Mouse (Mus musculus): ENCODE results near the gene Bahcc1. TPM values are rescaled to one million over a fixed set of nuclear protein-coding genes. Genes with fewer than 3 reads are reported as not detected.

Bahcc1 gene
- total RNA-seq (2015; ENCODE audit: low replicate concordance): 2.5 and 2.9 TPM in 2 replicates
- 1.4 TPM in 2 replicates for total RNA-seq (2017; ENCODE audit: low replicate concordance)

DNA sequence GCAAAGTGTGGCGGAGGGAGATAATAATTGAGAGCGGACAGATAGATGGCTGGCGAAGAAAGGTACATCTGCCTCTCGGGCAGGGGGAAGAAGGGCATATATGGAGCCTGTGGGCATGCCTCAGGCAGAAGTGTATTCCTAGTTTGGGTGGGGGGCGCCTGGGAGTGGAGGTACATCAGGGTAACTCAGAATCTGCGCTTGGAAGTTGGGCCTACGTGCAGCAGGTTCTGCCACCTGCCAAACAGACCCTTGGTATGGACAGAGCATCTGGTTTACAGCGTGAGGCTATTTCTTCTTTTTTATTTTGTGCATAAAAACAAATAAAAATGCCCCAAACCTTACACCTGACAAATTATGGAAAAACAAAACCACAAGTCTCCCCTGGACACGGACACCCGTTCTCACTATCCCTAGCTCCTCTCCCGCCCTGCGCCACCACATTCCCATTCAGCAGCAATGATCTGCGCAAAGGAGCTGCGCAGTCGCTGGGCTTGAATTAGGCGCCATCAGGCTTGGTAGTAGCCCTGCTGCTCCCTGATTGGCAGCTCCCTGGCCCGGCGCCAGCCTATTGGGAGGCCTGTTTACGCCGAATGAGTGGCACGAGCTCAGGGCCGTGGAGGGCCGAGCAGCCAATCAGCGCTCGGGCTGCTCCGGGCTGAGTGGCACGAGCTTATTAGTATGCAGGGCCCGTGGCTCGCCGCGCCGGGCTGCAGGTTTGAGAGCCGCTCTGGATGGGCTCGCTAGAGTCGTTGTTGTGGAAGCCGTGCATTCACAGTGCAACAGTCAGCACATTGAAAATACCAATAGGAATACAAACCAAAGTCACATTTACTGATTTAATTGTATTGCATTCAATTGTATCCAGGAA, at the start of gene Bahcc1:
Bahcc1 (plus strand) TSS at position 718 of the 868 bp plus-strand sequence.
- peak; percentile 90 for ATAC-seq (replicated peaks; ENCODE audit: low FRiP score, poor library complexity, severe bottlenecking)

DNA sequence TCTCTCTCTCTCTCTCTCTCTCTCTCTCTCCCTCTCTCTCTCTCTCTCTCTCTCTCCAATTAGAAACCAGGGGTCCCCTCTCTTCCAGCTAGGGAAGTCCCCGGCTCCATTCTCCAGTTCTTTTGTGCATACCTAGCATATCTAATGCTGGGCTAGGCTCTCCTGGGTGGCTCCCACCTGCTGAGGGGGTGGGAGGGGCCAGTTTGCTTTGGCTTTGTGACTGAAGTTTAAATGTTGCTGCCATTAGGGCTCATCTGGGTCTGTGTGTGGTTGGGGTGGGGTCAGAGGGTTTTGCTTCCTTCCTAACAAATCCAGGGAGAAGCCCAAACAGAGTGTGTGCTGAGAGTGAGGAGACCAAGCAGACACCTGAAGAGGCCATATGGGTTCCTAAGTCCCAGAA, 49.6 kb upstream of the Bahcc1 start:
- no peak for ATAC-seq (replicated peaks; ENCODE audit: low FRiP score, poor library complexity, severe bottlenecking)

DNA sequence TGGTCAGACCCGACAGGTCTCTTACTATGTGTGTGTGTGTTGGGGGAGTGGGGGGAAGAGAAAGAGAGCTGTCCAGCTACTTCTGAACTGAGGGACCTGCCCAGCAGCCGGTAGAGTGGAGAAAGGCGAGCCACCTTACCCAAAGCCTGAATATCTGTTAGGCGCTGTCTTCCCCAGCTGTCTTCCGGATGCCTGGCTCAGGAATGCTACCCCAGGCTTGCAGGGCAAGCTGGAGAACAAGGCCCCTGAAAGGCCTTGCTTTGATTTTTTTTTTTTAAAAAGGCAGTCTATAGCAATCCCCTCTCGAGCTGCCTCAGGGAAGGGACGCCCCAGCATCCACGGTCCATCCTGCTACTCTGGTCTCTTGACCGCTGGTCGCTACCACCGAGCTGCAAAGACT, 49.0 kb upstream of the Bahcc1 start:
- no peak for ATAC-seq (replicated peaks; ENCODE audit: low FRiP score, poor library complexity, severe bottlenecking)

DNA sequence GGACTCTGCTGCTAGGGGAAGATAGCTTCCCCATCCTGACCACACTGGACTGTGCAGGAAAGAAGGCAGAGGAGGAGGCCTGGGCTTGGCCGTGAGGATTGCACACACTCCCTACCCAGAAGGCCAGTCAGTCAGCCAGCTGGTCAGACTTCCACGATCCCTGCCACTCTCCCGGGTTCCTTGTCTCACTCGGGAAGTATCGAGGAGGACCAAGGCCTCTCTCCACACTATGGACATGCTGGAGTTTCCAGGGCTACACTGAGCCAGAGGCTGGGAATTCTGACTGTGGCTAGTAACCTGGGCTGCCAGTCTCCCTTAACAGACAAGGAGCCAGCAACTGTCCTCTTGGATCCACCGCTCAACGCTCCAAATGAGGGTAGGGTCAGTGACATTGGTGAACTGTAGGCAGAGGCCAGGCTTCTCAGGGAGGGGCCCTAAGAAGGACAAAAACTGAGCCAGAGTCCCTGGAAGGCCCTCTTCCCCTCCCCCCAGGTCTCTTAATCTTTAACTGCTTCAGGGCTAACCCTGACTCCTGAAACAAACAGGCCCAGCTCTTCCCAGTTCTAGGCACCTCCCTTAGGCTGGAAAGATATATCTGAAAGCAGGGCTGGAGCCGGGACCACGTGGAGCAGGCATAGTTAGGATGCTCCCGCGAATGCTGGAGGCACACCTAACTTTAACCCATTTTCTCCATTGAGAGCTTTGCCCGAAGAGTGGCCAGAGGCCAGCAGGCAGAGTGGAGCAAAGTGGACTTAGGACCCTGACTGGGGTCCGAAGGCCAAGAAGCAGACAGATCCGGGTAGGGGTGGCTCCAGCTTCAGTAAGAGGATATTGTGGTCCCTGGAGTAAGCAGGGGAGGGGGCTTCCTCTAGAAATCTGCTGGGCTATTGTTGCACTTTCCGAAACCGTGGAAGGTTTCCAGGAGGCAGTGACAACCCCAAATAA, 48.1 kb upstream of the Bahcc1 start:
- no peak for ATAC-seq (replicated peaks; ENCODE audit: low FRiP score, poor library complexity, severe bottlenecking)

DNA sequence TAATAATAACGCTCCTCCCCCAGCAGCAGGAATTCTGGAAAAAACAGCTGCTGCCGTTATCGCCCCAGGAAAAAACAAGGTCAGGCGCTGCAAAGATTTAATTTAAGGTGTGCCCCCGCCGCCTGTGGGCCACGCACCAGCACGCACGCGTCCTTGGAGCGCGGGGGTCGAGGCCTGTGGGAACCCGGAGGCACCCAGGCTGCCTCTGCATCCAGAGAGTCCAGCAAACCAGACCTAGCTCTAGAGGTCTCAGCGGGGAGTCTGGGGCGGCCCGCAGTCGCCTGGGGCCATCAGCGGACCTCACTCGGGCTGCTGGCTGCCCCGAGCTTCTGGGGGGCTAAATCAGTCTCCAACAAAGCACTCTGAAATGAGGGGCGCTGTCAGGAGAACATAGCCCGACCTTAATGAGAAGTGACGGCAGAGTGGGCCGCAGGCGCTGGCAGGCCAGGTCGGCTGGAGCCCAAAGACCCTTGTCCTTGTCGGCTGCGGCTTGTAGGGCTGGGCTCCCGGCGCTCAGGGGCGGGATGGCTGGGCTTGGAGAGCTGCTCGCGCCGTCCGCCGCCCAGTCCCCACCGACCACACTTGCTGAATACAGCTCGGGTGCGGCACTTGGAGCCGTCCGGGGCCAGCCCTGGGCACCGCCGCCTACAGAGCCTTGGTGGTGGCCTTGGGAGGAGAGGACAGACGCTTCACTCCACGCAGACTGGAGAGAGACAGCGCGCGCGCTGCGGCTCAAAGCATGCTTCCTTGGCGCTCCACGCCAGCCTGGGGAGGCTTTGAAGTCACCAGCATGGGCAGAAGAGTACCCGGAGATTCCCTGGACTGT, 47.2 kb upstream of the Bahcc1 start:
- no peak for ATAC-seq (replicated peaks; ENCODE audit: low FRiP score, poor library complexity, severe bottlenecking)

DNA sequence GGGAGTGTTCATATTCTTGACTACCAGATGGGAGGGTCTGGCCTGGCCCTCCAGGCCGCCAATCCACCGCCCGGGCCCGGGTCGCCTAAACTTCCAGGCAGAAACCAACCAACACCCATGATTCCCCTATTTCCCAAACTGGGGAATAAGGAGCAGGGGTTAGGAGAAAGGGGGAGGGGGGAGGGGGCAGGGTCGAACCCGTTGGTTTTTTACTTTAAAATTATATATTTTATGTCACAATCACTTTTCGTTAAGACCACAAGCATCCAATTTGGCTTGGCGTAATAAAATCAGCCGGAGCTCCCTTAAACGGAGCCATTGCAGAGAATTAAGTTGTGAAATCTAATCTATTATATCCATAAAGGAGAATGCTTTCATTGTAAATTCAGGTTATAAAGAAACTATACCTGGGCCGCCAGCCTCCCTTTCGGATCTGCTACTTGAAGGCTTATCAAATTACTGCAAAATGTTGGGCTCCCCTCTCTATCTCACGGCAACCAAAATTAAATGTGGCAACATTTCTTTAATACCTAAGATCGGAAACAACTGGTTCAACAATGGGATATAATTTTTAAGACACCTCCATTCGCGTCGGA, 46.5 kb upstream of the Bahcc1 start:
- ATAC-seq (replicated peaks; ENCODE audit: low FRiP score, poor library complexity, severe bottlenecking): no peak

DNA sequence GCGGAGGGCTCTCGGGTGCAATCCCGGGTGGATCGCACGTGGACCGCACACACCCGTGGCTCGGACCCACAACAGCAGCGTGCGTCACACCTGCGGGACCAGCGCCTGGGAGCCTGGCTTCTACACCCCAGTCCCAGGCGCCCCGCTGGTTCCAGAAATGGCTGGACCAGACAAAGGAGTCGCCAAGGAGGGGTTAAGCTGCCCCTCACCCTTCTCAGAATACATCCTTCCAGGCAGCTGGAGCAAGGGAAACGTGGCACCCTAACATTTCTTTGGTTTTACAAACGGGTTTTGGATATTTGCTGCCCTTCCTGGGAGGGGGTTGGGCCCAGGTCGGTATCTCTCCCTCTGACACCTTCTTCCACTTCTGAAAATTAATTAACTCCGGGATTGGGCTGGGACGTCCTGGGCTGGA, 45.9 kb upstream of the Bahcc1 start:
- ATAC-seq (replicated peaks; ENCODE audit: low FRiP score, poor library complexity, severe bottlenecking): no peak

DNA sequence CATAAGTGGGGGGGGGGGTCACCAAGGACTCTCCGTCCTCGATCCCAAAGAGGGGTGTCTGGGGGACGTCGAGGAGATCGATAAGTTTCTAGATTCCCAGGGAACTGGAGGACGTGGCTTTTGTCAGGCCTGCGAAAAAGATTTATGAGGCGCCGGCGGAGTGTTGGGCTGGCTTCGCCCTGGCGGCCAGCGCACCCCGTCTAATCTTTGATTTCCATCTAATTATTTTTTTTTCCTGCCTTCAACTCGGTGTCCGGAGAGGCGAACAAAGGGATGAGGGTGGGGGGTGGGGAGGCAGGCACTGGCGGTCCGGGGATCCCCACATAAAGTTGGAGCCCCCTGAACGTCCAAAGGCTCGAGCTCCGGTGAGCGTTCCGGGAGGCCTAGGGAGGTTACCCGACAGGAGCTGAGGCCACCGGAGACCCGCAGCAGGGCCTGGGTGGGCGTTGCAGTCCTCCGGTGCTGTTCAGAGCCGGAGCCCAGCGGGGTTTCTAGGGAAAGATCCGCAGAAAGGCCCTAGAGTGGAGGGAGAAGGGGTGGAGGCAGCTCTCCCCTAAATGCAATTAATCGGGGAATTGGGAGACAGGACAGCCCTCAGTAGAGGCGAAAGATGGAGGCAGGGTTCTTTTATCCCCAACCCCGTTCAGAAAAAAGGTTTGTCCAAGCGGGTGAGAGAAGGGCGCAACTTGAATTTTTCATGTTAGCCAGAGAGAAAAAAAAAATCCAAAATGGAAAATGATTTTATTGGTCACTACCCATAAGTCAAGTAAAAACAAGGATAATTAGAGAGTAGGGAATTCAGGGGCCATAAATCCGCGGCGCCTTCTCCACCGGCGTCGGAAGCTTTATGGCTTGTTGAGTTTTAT, 45.3 kb upstream of the Bahcc1 start:
- ATAC-seq (replicated peaks; ENCODE audit: low FRiP score, poor library complexity, severe bottlenecking): no peak

DNA sequence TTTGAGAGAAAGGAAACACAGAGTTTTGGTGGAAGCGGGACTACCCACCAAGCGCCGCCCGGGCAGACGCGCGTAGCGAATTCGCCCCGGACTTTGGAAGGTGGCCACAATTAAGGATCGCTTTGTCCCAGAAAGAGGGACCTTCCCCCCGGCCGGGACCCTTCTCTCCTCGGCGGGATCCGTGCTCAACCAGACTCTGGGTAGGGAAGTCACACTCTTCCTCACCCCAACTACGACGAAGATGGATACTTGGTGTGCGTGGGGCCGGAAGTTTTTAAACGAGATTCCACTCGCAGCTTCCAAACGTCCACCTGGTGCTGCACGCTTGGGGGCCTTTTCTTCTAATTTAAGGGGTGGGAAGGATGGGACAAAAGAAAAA, 44.7 kb upstream of the Bahcc1 start:
- ATAC-seq (replicated peaks; ENCODE audit: low FRiP score, poor library complexity, severe bottlenecking): no peak

DNA sequence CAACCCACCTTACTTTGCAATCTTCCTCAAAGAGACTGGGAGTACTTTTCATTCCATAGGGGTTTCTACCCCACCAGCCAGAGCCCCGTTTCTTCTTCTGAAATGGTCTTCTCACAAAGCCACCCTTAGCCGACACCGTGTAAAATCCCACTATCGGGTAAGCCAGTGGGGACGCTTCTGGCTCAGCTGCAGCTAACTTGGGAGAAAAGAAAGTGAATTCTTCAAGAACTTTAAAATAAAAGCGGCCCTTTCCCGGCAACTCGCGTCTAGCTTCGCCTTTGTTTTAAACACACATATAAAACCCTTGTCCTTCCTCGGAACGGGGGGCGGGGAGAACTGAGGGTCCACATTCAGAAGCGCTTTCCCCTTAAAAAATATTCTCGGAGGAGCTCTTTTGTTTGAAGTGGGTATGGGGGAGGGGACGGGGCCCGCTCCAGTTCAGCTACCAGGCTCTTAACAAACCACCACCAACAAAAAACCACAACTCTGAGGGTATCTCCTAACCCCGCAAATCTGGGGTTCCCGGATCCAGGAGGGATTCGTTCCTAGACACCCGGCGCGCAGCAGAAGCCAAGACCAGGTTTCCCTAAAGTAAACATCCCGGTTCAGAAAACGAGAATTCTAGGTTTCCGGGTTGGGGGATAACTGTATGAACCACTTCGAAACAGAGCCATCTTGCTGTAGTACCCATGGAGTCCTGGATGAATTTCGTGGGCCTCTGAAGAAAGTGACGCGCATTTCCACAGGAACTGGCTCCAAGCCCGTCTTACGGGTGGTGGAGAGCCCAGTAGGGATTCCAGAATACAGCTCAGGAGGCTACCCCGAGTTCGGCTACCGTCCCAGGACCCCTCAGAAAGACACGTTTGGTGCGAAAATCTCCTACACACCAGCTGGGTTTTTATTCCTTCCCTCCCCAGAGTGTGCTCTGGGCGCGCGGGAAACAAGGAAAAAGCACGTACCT, 44.0 kb upstream of the Bahcc1 start:
- ATAC-seq (replicated peaks; ENCODE audit: low FRiP score, poor library complexity, severe bottlenecking): no peak

DNA sequence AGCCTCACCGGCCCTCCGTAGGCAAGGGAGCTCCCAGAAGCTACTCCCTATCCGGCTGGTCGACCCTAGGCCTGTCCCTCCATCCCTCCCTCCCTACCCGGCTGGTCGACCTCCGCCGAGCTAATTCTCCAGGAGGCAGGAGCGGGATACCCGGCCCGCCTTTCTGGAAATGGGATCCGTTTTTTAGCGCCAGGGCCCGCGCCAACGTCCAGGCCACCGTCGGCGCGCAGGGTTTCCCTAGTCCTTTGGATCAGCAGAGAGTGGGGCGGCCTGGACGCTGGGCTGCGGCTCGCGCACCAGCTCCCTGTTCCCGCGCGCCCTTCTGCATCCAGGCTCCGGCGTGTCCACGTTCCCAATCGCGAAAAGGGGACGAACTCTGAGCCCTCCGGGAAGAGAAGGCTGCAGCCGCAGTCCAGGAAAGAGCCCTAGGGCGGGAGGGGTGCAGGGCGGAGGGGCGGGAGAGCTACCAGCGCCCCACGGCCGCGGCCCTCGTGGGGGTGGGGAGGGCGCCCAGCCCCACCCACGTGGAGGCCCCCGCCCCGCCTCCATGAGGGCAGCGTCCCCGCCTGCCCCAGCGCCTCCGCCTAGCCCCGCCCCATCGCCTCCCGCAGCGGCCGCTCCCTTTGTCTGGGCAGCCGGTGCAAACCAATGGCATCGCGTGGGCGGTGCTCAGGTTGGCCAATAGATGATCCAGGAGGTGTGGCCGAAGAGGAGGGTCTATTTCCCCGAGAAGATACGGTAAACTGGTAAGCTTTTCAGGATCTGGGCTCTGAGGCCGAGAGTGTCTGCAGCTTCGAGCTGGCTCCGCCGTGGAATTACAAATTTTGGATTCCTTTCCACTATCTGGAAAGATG, 43.1 kb upstream of the Bahcc1 start:
- ATAC-seq (replicated peaks; ENCODE audit: low FRiP score, poor library complexity, severe bottlenecking): peak; percentile 88

DNA sequence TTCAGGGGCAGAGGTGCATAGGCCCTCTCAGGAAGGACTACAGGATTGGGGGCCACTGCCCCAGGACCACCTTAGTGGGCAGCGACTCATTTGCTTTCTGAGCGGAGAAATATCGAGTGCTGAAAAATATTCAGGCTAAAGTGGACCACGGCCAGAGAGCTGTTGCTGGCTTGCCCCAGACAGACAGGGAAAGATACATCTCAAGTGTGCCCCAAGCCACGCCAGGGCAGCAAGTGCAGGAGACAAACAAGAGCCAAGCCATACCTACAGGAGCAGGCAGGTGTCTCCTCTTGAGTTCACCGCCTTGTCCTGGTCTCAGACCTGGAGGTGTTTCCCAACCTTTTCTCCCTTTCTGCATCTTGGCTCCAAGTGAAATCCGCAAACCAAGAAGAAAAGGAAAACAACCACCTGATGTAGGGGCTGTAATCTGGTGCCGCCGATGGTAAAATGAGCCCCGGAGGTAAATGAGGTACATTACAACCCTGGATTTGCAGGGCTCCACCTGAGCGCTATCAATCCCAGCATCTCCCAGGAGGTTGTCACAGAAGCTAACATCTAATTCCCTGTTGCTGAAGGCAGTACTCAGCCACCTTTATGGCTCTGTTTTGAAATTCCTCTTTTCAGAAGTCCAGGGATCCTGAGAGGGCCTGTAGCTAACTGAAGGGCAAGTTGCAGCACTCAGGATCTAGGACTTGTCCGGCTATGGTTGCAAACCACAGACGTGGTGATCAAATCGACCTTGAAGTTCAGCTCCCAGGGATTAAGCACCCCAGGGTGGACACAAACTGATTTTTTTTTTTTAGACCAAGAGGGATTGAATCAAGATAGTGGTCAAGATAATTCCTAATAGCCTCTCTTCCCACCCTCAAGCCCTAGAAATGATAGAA, 42.0 kb upstream of the Bahcc1 start:
- ATAC-seq (replicated peaks; ENCODE audit: low FRiP score, poor library complexity, severe bottlenecking): no peak

DNA sequence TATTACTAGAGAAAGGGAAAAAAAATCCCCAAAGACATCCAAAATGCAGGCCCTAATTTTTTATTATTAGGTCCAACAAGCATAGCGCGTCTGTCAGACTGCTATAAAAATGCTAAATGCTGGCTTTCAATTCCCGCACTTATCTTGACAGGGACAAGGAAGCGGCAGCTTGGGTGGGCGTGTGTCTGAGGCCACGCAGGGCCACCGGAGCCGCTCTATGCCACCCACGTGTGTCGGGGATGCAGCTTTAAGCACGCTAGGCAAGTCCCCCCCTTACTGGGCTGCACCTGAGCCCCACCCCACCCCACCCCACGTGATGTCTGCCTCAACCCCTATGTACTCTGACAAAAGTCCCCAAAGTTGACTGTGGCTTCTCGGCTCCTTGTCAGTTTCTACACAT, 33.9 kb upstream of the Bahcc1 start:
- ATAC-seq (replicated peaks; ENCODE audit: low FRiP score, poor library complexity, severe bottlenecking): no peak

DNA sequence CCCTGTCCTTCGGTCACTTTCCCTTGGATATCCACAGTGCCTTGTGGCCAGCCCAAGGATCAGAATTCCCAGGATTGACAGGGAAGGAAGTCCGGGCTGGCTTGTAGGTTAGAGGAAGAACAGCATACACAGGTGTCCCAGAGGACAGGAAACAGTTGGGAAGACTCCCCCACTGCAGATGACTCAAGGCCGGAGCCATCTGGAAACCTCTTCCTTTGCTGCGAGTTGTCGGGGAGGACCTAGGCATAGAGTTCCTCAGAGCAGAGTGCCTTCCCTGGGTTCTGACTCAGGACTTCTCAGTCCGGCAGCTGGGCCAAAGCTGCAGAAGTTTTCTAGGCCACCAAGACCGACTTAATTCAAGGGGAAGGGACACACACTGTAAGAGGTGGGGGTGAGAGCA, 33.0 kb upstream of the Bahcc1 start:
- no peak for ATAC-seq (replicated peaks; ENCODE audit: low FRiP score, poor library complexity, severe bottlenecking)

DNA sequence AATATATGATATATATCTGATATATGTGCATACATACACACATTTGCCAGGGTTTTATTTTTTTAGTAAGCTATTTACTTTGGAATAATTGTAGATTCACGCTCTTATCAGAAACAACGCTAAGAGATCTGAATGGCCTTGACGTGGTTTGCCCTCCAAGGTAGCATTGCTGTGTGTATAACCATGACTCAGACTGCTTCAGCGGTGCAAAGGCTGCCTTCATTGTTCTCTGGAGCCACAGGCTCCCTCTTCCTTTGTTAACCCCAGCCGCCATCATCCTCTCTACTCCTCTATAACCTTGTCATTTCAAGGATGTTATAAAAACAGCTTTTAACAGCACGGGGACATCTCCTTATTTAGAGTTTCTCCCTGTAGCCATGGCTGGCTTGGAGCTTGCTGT, 32.1 kb upstream of the Bahcc1 start:
- ATAC-seq (replicated peaks; ENCODE audit: low FRiP score, poor library complexity, severe bottlenecking): no peak

DNA sequence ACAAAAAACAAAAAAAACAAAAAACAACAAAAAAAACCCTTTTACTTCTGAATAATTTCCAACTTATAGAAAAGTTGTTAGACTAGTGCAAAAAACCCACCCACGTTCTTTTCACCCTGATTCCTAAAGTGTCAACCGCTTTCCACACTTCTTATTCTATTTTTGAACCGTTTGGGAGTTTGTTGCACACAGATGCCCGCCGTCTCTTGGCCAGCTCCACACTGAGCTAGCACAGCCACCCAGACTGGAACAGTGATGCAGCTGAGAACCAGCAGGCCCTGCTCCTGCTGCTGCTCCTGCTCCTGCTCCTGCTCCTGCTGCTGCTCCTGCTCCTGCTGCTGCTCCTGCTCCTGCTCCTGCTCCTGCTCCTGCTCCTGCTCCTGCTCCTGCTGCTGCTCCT, 28.5 kb upstream of the Bahcc1 start:
- ATAC-seq (replicated peaks; ENCODE audit: low FRiP score, poor library complexity, severe bottlenecking): no peak
